Mouse (Mus musculus): ENCODE data around the gene Lrrc75a. TPM values are rescaled to one million over a fixed set of nuclear protein-coding genes. Genes with fewer than 3 reads are reported as not detected.

Gene Lrrc75a
- polyA plus RNA-seq, 1 experiment, result not detected

GRCm38 (mm10) chr11:62589391-62589790 is 58.9 kb downstream of the Lrrc75a start:
- no peak overlapping the region for H3K4me3 ChIP-seq (ENCODE audit: insufficient read depth, low read depth, low read length)
- no peaks in the 10 kb centered on the region for H3K4me1 ChIP-seq (ENCODE audit: control insufficient read depth, insufficient read depth, low read length)
- WGBS, result 82% methylated on average over 10 of the region's 10 CpGs
- no peak overlapping the region for H3K27ac ChIP-seq (ENCODE audit: insufficient read depth, low read depth, low read length)
- TF ChIP-seq CTCF (IDR thresholded peaks at IDR 0.05; ENCODE audit: insufficient read depth, low read depth, low read length) (no peak), POLR2A (IDR thresholded peaks at IDR 0.05; ENCODE audit: insufficient read depth, low read depth, low read length) (no peak)

GRCm38 (mm10) chr11:62587034-62587433 is 61.3 kb downstream of the Lrrc75a start:
- TF ChIP-seq CTCF (IDR thresholded peaks at IDR 0.05; ENCODE audit: insufficient read depth, low read depth, low read length) (no peak), POLR2A (IDR thresholded peaks at IDR 0.05; ENCODE audit: insufficient read depth, low read depth, low read length) (no peak)
- WGBS, result 92% methylated on average over 5 of the region's 5 CpGs
- H3K4me3 ChIP-seq (ENCODE audit: insufficient read depth, low read depth, low read length), result no peak overlapping the region
- H3K4me1 ChIP-seq (ENCODE audit: control insufficient read depth, insufficient read depth, low read length), result peaks cover 3% of the 10 kb centered on the region; the same call in 1 of the 2 replicates
- no peak overlapping the region for H3K27ac ChIP-seq (ENCODE audit: insufficient read depth, low read depth, low read length)

GRCm38 (mm10) chr11:62584671-62585206 is 63.6 kb downstream of the Lrrc75a start:
- TF ChIP-seq POLR2A (IDR thresholded peaks at IDR 0.05; ENCODE audit: insufficient read depth, low read depth, low read length) (no peak), CTCF (IDR thresholded peaks at IDR 0.05; ENCODE audit: insufficient read depth, low read depth, low read length) (no peak)
- 85% methylated on average over 9 of the region's 9 CpGs for WGBS
- H3K27ac ChIP-seq (ENCODE audit: insufficient read depth, low read depth, low read length), result no peak overlapping the region
- peaks cover 3% of the 10 kb centered on the region; the same call in 1 of the 2 replicates for H3K4me1 ChIP-seq (ENCODE audit: control insufficient read depth, insufficient read depth, low read length)
- H3K4me3 ChIP-seq (ENCODE audit: insufficient read depth, low read depth, low read length), result no peak overlapping the region

- Histone ChIP-seq H3K4me3 (ENCODE audit: insufficient read depth, low read depth, low read length) (no peak overlapping the region), H3K27ac (ENCODE audit: insufficient read depth, low read depth, low read length) (no peak overlapping the region), H3K4me1 (ENCODE audit: control insufficient read depth, insufficient read depth, low read length) (peaks cover 3% of the 10 kb centered on the region; the same call in 1 of the 2 replicates)
- WGBS, result 52% methylated on average over 6 of the region's 6 CpGs
- no peak for TF ChIP-seq POLR2A (IDR thresholded peaks at IDR 0.05; ENCODE audit: insufficient read depth, low read depth, low read length)
- no peak for TF ChIP-seq CTCF (IDR thresholded peaks at IDR 0.05; ENCODE audit: insufficient read depth, low read depth, low read length)
Measured at GRCm38 (mm10) chr11:62583031-62583430, 65.3 kb downstream of the Lrrc75a start.

GRCm38 (mm10) chr11:62576530-62577152 is 71.7 kb downstream of the Lrrc75a start:
- H3K4me1 ChIP-seq (ENCODE audit: control insufficient read depth, insufficient read depth, low read length), result peaks cover 13% of the 10 kb centered on the region
- H3K27ac ChIP-seq (ENCODE audit: insufficient read depth, low read depth, low read length), result no peak overlapping the region
- TF ChIP-seq POLR2A (IDR thresholded peaks at IDR 0.05; ENCODE audit: insufficient read depth, low read depth, low read length), result no peak

GRCm38 (mm10) chr11:62575659-62576438 is 72.5 kb downstream of the Lrrc75a start:
- TF ChIP-seq CTCF (IDR thresholded peaks at IDR 0.05; ENCODE audit: insufficient read depth, low read depth, low read length) (0 out of 2 replicates have a peak, but pooled peaks have one; percentile 1), POLR2A (IDR thresholded peaks at IDR 0.05; ENCODE audit: insufficient read depth, low read depth, low read length) (no peak)
- H3K4me3 ChIP-seq (ENCODE audit: insufficient read depth, low read depth, low read length), result peak overlapping the region; percentile 66
- WGBS, result 7% methylated on average over 27 of the region's 27 CpGs
- H3K27ac ChIP-seq (ENCODE audit: insufficient read depth, low read depth, low read length), result peak overlapping the region; percentile 23; the same call in 1 of the 2 replicates
- peaks cover 13% of the 10 kb centered on the region for H3K4me1 ChIP-seq (ENCODE audit: control insufficient read depth, insufficient read depth, low read length)

More at GRCm38 (mm10) chr11:62576530-62577152, 71.7 kb downstream of the Lrrc75a start:
- H3K4me3 ChIP-seq (ENCODE audit: insufficient read depth, low read depth, low read length), result peak overlapping the region; percentile 66
- WGBS, result 58% methylated on average over 16 of the region's 16 CpGs

GRCm38 (mm10) chr11:62575297-62575658 is 73.0 kb downstream of the Lrrc75a start:
- H3K27ac ChIP-seq (ENCODE audit: insufficient read depth, low read depth, low read length), result no peak overlapping the region
- H3K4me3 ChIP-seq (ENCODE audit: insufficient read depth, low read depth, low read length), result peak overlapping the region; percentile 66
- peaks cover 13% of the 10 kb centered on the region for H3K4me1 ChIP-seq (ENCODE audit: control insufficient read depth, insufficient read depth, low read length)
- no peak for TF ChIP-seq POLR2A (IDR thresholded peaks at IDR 0.05; ENCODE audit: insufficient read depth, low read depth, low read length)
- TF ChIP-seq CTCF (IDR thresholded peaks at IDR 0.05; ENCODE audit: insufficient read depth, low read depth, low read length), result peak; percentile 86
- WGBS, result under 1% methylated on average over 9 of the region's 9 CpGs

- TF ChIP-seq POLR2A (IDR thresholded peaks at IDR 0.05; ENCODE audit: insufficient read depth, low read depth, low read length), result no peak
- no peak for TF ChIP-seq CTCF (IDR thresholded peaks at IDR 0.05; ENCODE audit: insufficient read depth, low read depth, low read length)
- H3K4me1 ChIP-seq (ENCODE audit: control insufficient read depth, insufficient read depth, low read length), result peaks cover 13% of the 10 kb centered on the region
- no peak overlapping the region for H3K4me3 ChIP-seq (ENCODE audit: insufficient read depth, low read depth, low read length)
- 86% methylated on average over 4 of the region's 4 CpGs for WGBS
- no peak overlapping the region for H3K27ac ChIP-seq (ENCODE audit: insufficient read depth, low read depth, low read length)
Measured at GRCm38 (mm10) chr11:62574703-62575085, 73.6 kb downstream of the Lrrc75a start.
